Mouse (Mus musculus) ovary, adult 18-20 months (tissue): ENCODE measurements at regions not wholly inside any gene's neighbourhood (a gene's known extent, or its start where the extent isn't known, plus 50 kb on each side); places are given as distances from the start of the nearest gene placed in this dataset.

Experiments
- DNase-seq: peaks from one replicate; pipeline ENCODE4 v3.0.0; 2022; ENCODE audit warnings: low spot score, mixed read lengths

GRCm38 (mm10) chr16:64391440-64392197, 210.6 kb downstream of the Csnka2ip start:
- DNase-seq, result no peak

DNA sequence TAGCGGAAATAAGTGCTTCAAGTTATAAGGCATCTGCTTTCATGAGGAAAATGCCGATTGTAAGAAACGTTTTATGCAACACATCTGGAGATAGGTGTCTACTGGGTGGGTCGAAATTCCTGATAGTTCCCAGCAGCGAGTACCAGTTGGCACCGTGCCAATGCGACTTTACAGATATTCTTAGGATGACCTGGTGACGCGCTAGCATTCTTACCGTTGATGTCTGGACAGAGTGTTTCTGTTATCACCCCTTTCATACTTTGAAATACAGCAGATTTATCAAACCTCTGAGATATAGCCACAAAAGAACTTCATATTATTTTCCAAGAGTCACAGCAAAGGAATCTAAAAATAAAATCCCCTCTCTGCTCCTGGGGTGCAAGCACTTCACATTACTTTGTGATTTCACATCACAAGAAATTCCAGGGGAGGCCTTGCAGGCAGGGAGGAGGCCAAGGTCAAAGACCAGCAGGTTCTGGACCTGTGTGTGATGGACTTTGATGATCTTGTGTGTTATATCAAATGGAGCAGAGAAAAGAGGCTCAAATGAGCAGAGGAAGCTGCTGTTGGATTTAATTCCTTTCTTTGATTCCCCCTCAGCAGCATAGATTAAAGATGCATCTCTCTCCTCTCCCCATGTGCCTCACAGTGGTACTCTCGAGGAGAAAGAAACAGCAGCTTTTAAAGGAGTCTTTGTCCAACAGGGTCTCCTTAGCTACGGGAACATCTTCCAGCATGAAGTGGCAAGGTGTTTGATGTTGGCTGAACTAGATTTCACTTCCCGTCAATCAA, 233.4 kb downstream of the Csnka2ip start:
- DNase-seq, result no peak

DNA sequence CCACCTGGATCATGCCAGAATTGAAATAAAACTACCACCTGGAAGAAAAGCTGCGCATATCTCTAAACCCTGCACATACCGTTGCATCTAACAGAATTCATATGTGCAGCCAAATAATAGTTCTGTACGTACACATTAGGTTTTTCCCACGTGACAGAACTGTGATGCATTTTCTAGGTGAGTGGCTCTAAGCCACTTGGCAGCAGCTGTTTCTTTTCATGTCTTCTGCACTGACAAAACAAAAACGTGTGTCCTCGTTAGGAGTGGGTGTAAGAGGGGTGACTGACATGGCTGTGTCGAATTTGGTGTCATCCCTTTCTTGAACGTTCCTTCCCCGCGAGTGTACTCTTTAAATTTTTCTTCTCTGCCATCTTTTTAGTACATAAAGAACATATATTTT, 254.3 kb downstream of the Csnka2ip start:
- DNase-seq, result no peak

DNA sequence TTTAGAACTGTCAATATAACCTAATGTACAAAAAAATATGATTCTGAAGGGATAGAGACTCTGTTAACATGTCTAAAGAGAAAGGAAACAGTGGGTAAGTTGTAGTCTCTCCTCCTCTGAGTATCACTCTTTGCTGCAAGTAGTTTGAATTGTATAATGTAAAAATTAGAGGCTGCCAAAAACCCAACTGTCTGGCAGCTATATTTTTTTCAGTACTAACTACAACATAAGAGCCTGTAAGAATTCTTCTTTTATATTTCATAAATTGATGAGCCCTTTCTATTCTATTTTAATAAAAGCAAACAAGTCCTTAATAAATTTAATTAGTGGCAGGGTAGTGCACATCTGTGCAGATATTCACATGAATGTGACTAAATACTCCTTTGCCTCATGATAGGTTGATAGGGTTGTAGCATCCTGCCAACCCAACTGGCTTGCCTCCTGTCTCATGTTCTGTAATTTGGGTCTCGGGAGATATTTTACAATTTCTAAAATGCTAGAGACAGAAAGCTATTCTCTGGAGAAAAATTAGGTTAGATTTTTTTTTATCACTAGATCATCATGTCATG, 269.2 kb downstream of the Csnka2ip start:
- DNase-seq, result no peak

GRCm38 (mm10) chr16:64332195-64332886, 269.9 kb downstream of the Csnka2ip start:
- DNase-seq, result no peak

DNA sequence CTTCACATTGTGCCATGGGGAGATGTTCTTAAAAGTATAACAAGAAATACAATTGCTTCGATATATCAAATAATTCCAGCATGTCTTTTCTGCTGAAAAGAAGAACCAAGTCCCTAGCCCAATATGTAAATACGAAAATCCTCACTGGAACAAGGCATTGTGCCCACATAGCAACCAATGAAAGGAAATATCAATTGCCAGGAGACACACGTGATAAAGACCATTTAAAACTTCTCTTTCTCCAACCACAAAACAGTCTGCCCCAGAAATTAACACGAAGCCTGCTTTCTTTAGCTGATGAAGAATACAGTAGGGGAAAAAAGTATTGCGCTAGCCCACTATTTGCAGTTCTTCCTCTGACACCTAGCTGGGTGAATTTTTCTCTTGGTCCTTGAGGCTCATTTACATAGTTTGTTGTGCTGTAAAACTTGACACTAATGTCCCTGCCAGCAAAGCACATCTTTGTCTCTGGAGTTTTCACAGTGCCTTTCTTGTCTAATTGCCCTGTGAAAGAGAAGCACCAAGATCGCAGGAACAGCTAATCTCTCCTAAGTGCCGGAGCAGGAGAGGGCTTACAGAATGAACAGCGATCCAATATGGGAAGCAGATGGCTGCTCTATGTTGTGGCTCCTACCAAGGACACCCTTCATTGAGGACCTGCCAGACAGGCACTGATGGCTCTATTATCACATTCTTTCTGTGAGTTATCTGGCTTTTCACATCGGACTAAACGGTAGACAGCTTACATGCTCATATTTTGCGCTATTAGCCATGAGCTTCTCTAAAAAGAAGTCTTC, 272.7 kb downstream of the Csnka2ip start:
- DNase-seq, result no peak

GRCm38 (mm10) chr16:64318796-64319493, 283.3 kb downstream of the Csnka2ip start:
- DNase-seq, result no peak

DNA sequence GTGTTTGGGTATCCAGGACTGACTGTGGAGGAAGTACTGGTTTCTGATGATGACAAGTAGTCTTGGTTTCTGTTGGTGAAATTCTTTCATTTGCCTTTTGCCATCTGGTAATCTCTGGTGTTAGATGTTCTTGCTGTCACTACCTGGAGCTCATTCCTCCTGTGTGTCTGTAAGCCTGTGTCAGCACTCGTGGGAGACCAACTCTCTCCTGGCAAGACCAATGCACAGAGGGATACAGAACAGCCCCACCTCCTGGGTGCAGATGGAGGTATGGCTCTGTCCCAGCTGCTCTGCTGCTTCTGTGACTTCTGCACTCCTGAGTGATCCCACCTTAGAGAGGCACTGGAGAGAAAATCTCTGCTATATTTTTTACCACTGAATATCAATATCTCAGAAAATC, 285.4 kb downstream of the Csnka2ip start:
- no peak for DNase-seq

DNA sequence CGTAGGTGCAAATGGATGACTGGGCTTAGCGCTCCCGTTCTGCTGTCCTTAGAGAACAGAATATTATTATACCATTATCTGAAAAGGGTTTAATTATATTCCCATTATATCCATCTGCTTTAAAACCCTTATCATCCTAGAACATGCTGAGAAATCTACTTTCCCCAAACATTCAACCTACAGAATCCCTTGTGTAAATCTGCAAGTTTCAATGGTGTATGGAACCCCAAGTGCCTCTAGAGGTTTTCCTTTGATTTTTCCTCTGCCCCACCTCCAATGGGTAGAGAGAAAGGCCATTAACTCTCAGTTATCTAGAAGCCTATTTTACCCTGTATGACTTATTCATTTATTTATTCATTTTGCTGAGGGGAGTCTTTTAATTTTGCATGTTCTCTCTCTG, 308.7 kb downstream of the Csnka2ip start:
- no peak for DNase-seq

DNA sequence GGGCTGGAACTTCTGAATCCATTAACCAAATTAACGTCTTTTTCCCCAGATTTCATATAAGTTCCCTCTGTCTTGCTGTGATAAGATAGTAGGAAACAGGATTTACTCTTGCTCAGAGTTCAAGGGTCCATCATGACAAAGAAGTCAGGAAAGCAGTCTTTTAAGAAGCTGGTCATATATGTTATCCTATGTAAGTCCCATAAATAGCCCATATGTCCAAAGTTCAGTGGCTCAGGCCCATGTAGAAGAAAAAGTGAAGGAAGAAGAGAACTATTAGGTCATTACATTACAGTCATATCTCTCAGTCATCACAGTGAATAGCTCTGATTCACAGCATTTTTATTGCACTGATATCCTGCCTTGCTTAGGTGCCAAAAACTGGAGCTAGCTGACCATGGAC, 316.9 kb downstream of the Csnka2ip start:
- DNase-seq, result no peak

- no peak for DNase-seq
These were observed 326.2 kb downstream of the Csnka2ip start for GRCm38 (mm10) chr16:64275860-64276597.

DNA sequence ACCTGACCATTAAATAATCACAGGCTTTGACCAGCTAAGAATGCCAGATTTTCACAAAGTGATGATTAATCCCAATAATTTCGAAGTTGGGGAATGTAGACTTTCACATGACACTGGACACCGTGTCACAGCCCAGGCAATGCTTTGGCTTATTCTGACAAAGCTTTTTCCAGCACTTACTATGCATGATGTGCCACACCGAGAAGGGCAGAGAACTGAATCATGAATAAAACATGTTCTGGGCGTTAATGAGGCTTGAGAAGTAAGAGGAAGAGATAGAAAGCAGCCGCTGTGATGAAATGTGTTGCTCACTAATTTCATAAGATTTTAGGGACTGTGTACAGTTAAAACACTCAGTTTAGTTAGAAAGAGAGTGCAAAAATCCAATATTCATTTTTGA, 326.8 kb downstream of the Csnka2ip start:
- DNase-seq, result no peak

DNA sequence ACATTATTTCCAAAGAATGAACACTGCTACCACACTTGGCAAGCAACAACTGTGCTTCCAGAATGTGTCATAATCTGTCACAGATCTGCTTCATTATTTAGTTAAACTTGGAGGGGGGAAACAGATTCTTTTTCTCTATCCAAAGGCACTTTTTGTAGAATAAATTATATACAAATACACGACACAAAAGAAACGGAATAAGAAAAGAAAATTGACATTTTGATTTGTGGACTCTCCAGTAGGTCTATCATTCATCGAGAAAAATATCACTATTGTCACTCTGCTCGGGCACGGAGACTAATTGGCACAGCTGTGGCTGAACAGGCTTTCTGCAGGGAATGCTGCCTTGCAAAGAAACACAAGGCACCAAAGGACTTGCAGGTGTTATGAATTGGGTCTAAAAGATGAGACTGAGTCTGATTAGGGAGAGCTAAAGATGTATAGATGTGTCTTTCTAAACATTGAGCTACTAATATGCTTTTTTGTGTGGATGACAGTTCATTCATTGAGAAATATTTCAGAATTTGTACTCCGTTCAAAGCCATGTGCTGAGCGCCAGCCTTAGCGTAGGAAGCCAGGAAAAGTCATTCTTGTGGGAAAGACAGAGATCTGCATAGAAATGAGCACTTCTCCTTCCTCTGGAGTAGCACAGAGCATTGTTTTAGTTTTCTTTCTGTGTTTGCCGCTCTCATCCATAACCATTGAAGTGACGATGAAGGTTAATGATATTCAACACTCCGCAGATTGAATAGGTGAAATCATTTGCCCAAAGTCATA, 337.1 kb downstream of the Csnka2ip start:
- no peak for DNase-seq

GRCm38 (mm10) chr16:64251155-64251554, 351.1 kb downstream of the Csnka2ip start:
- DNase-seq, result no peak

DNA sequence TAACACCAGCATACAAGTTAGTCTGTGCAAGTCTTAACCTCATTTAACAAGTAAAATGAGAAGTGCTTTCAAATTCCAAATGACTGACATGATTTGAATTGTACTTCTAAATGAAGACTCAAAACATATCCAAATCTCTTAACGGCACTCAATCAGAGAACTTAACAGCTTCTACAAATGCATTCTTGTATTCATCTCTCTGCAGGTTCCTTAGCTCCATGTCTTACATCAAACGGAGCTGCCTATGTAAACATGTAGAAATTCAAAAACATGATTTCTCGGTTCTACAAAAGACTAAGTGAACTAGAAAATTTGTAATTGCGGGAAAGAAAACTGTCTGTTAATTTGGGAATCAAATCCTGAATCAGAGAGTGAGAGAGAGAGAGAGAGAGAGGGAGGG, 353.5 kb downstream of the Csnka2ip start:
- DNase-seq, result no peak

GRCm38 (mm10) chr16:64245942-64246341, 356.3 kb downstream of the Csnka2ip start:
- no peak for DNase-seq

- DNase-seq, result no peak
These were observed 360.4 kb upstream of the Epha3 start for GRCm38 (mm10) chr16:64224336-64224735.

- no peak for DNase-seq
These were observed 352.7 kb upstream of the Epha3 start for GRCm38 (mm10) chr16:64216671-64217070.

- DNase-seq, result no peak
These were observed 347.9 kb upstream of the Epha3 start for GRCm38 (mm10) chr16:64211895-64212294.
